Mouse (Mus musculus): Measurements from ENCODE around the gene Rufy2. TPM values are rescaled to one million over a fixed set of nuclear protein-coding genes. Genes with fewer than 3 reads are reported as not detected.

Rufy2 gene
- polyA plus RNA-seq, 1 experiment from 2014 or later: 68.0 TPM

GRCm38 (mm10) chr10:62971821-62972220, 8.2 kb upstream of the Rufy2 start:
- no peak for ATAC-seq
- H3K9ac ChIP-seq (ENCODE audit: low read depth, low read length): no peak overlapping the region; the same call in 1 of the 2 replicates
- H3K27me3 ChIP-seq (replicated peaks; ENCODE audit: control insufficient read depth, insufficient read depth, low read length): no peaks in the 10 kb centered on the region
- no peaks in the 10 kb centered on the region for H3K9me3 ChIP-seq (ENCODE audit: control insufficient read depth, low read length)
- no peak overlapping the region for H3K4me3 ChIP-seq (ENCODE audit: low read length)
- H3K4me1 ChIP-seq (ENCODE audit: control insufficient read depth, insufficient read depth, low read depth, low read length): no peaks in the 10 kb centered on the region
- H3K4me2 ChIP-seq (ENCODE audit: low read length): no peak overlapping the region
- H3K27ac ChIP-seq (ENCODE audit: low read depth, low read length): no peak overlapping the region
- H3K36me3 ChIP-seq (ENCODE audit: control insufficient read depth, insufficient read depth, low read length): peaks cover 5% of the 10 kb centered on the region; the same call in 1 of the 2 replicates
- 52% methylated on average over 16 of the region's 16 CpGs for WGBS

DNA sequence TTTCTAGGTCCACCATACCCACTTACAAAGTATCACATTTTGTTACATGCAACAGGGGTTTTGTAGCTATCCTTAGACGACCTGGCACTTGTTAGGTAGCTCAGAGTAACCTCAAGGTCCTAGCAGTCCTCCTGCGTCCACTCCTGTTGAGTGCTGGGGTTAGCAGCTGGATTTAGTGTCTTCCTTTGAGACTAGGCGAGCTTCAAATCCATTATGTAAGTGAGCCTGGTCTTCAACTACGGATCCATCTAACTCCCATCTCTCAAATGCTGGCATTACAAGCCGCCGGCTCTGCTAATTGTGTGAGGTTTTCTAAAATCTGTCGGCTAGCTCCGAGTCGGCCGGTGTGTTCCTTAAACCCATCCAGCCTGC, 370 bp upstream of the Rufy2 start:
- 8% methylated on average over 10 of the region's 10 CpGs for WGBS
- Histone ChIP-seq H3K4me3 (ENCODE audit: low read length) (peak overlapping the region; percentile 90), H3K27me3 (replicated peaks; ENCODE audit: control insufficient read depth, insufficient read depth, low read length) (no peaks in the 10 kb centered on the region), H3K36me3 (ENCODE audit: control insufficient read depth, insufficient read depth, low read length) (peaks cover 6% of the 10 kb centered on the region), H3K27ac (ENCODE audit: low read depth, low read length) (peak overlapping the region; percentile 90), H3K9ac (ENCODE audit: low read depth, low read length) (peak overlapping the region; percentile 99), H3K9me3 (ENCODE audit: control insufficient read depth, low read length) (no peaks in the 10 kb centered on the region), H3K4me2 (ENCODE audit: low read length) (peak overlapping the region; percentile 67), H3K4me1 (ENCODE audit: control insufficient read depth, insufficient read depth, low read depth, low read length) (peaks cover 4% of the 10 kb centered on the region; the same call in 1 of the 2 replicates)
- no peak; the same call in 1 of the 2 replicates for ATAC-seq

DNA sequence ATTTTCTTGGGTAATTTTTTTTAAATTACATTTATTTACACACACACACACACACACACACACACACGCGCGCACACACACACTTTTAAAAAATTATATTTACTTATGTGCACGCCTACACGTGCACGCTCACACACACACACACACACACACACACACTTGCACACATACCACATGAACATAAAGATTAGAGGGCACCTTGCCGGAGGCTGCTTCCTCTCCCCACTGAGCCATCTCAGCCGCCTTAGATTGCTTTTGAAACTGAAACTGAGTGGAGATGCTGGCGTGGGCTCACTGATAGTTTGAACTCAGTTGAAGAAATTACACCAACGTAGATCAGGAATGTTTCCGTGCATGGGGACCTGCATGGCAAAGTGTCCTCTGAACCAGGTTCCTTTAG, 4.0 kb downstream of the Rufy2 start:
- H3K27me3 ChIP-seq (replicated peaks; ENCODE audit: control insufficient read depth, insufficient read depth, low read length): no peaks in the 10 kb centered on the region
- WGBS: 95% methylated on average over 11 of the region's 11 CpGs
- peaks cover 18% of the 10 kb centered on the region for H3K36me3 ChIP-seq (ENCODE audit: control insufficient read depth, insufficient read depth, low read length)
- H3K4me1 ChIP-seq (ENCODE audit: control insufficient read depth, insufficient read depth, low read depth, low read length): peaks cover 4% of the 10 kb centered on the region; the same call in 1 of the 2 replicates
- H3K4me3 ChIP-seq (ENCODE audit: low read length): no peak overlapping the region
- H3K4me2 ChIP-seq (ENCODE audit: low read length): no peak overlapping the region
- ATAC-seq: no peak
- H3K9ac ChIP-seq (ENCODE audit: low read depth, low read length): no peak overlapping the region
- H3K9me3 ChIP-seq (ENCODE audit: control insufficient read depth, low read length): no peaks in the 10 kb centered on the region
- H3K27ac ChIP-seq (ENCODE audit: low read depth, low read length): no peak overlapping the region

- Histone ChIP-seq H3K36me3 (ENCODE audit: control insufficient read depth, insufficient read depth, low read length) (peaks cover 18% of the 10 kb centered on the region), H3K4me2 (ENCODE audit: low read length) (no peak overlapping the region), H3K4me1 (ENCODE audit: control insufficient read depth, insufficient read depth, low read depth, low read length) (peaks cover 4% of the 10 kb centered on the region; the same call in 1 of the 2 replicates), H3K9me3 (ENCODE audit: control insufficient read depth, low read length) (no peaks in the 10 kb centered on the region), H3K9ac (ENCODE audit: low read depth, low read length) (no peak overlapping the region), H3K27me3 (replicated peaks; ENCODE audit: control insufficient read depth, insufficient read depth, low read length) (no peaks in the 10 kb centered on the region), H3K27ac (ENCODE audit: low read depth, low read length) (no peak overlapping the region), H3K4me3 (ENCODE audit: low read length) (no peak overlapping the region)
- WGBS: 95% methylated on average over 6 of the region's 6 CpGs
- ATAC-seq: no peak
These were observed 4.5 kb downstream of the Rufy2 start for GRCm38 (mm10) chr10:62984495-62984894.

DNA sequence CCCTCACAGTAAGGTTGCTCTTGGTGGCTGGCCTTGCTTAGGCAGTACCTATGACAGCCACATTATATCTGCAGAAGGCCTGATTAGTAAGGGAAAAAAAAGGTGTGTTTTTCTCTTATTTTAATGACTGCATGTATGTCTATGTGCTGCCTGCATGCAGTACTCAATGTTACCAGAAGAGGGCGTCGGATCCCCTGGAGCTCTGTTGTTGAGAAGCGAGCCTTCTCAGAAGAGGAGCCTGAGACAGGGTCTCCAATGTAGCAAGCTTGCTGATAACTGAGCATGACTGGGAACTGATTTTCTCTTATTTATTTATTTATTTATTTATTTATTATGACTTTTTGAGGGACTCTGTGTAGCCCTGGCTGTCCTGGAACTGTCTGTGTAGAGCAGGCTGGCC, 7.3 kb downstream of the Rufy2 start:
- 28% methylated on average over 3 of the region's 3 CpGs for WGBS
- no peak overlapping the region for H3K27ac ChIP-seq (ENCODE audit: low read depth, low read length)
- ATAC-seq: no peak
- no peak overlapping the region for H3K4me3 ChIP-seq (ENCODE audit: low read length)
- no peak overlapping the region for H3K4me2 ChIP-seq (ENCODE audit: low read length)
- no peaks in the 10 kb centered on the region for H3K9me3 ChIP-seq (ENCODE audit: control insufficient read depth, low read length)
- H3K36me3 ChIP-seq (ENCODE audit: control insufficient read depth, insufficient read depth, low read length): peaks cover 35% of the 10 kb centered on the region
- H3K9ac ChIP-seq (ENCODE audit: low read depth, low read length): no peak overlapping the region
- no peaks in the 10 kb centered on the region for H3K27me3 ChIP-seq (replicated peaks; ENCODE audit: control insufficient read depth, insufficient read depth, low read length)
- no peaks in the 10 kb centered on the region for H3K4me1 ChIP-seq (ENCODE audit: control insufficient read depth, insufficient read depth, low read depth, low read length)

DNA sequence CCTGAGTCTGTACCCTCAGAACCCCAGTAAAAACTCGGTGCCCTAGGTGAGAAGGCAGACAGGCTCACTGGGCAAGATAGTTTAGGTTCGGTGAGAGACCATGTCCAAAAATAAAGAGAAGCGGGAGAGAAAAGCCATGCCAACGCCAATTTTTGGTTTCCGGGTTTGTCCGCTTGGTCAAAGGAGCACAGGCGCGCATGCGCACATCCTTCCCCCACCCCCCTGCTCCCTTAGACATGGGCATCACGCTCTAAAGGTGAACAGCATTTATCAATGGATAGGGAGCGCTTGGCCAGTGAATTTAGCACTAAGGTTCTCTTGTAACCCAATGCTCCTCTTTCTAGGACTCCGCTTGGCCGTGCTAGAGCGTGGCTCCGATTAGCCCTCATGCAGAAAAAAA, 10.6 kb downstream of the Rufy2 start:
- Histone ChIP-seq H3K4me2 (ENCODE audit: low read length) (no peak overlapping the region), H3K36me3 (ENCODE audit: control insufficient read depth, insufficient read depth, low read length) (peaks cover 41% of the 10 kb centered on the region), H3K27ac (ENCODE audit: low read depth, low read length) (no peak overlapping the region), H3K9me3 (ENCODE audit: control insufficient read depth, low read length) (no peaks in the 10 kb centered on the region), H3K4me3 (ENCODE audit: low read length) (no peak overlapping the region), H3K9ac (ENCODE audit: low read depth, low read length) (no peak overlapping the region), H3K27me3 (replicated peaks; ENCODE audit: control insufficient read depth, insufficient read depth, low read length) (no peaks in the 10 kb centered on the region), H3K4me1 (ENCODE audit: control insufficient read depth, insufficient read depth, low read depth, low read length) (no peaks in the 10 kb centered on the region)
- ATAC-seq: no peak
- 89% methylated on average over 15 of the region's 15 CpGs for WGBS

DNA sequence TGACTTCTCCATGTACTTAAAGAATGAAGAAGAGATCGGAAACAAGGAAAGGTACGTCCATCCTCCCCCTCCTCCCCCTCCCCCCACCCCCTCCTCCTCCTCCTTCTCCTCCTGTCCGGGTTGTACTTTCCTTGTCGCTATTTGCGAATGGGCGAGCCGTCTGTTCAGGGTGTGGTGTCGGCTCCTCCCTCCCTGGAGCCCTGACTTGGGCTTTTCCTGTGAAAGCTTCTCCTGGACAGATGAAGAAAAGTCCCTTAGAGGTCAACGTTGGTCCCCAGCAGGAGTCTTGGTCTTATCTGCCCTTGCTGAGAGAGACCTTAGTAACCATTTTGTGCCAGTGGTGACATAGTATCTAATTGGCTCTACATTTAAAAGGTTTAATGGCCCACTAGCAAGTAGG, 14.0 kb downstream of the Rufy2 start:
- Histone ChIP-seq H3K9me3 (ENCODE audit: control insufficient read depth, low read length) (no peaks in the 10 kb centered on the region), H3K27ac (ENCODE audit: low read depth, low read length) (no peak overlapping the region), H3K4me1 (ENCODE audit: control insufficient read depth, insufficient read depth, low read depth, low read length) (no peaks in the 10 kb centered on the region), H3K4me3 (ENCODE audit: low read length) (no peak overlapping the region), H3K36me3 (ENCODE audit: control insufficient read depth, insufficient read depth, low read length) (peaks cover 57% of the 10 kb centered on the region), H3K9ac (ENCODE audit: low read depth, low read length) (no peak overlapping the region), H3K4me2 (ENCODE audit: low read length) (no peak overlapping the region), H3K27me3 (replicated peaks; ENCODE audit: control insufficient read depth, insufficient read depth, low read length) (no peaks in the 10 kb centered on the region)
- 78% methylated on average over 9 of the region's 9 CpGs for WGBS
- ATAC-seq: no peak

GRCm38 (mm10) chr10:63000584-63000983, 20.6 kb downstream of the Rufy2 start:
- Histone ChIP-seq H3K4me3 (ENCODE audit: low read length) (no peak overlapping the region), H3K27ac (ENCODE audit: low read depth, low read length) (no peak overlapping the region), H3K4me2 (ENCODE audit: low read length) (no peak overlapping the region), H3K9me3 (ENCODE audit: control insufficient read depth, low read length) (no peaks in the 10 kb centered on the region), H3K36me3 (ENCODE audit: control insufficient read depth, insufficient read depth, low read length) (peaks cover 51% of the 10 kb centered on the region), H3K9ac (ENCODE audit: low read depth, low read length) (no peak overlapping the region), H3K4me1 (ENCODE audit: control insufficient read depth, insufficient read depth, low read depth, low read length) (no peaks in the 10 kb centered on the region), H3K27me3 (replicated peaks; ENCODE audit: control insufficient read depth, insufficient read depth, low read length) (no peaks in the 10 kb centered on the region)
- WGBS: 60% methylated on average over 9 of the region's 9 CpGs
- no peak for ATAC-seq

GRCm38 (mm10) chr10:63003252-63003651, 23.2 kb downstream of the Rufy2 start:
- Histone ChIP-seq H3K27me3 (replicated peaks; ENCODE audit: control insufficient read depth, insufficient read depth, low read length) (no peaks in the 10 kb centered on the region), H3K9me3 (ENCODE audit: control insufficient read depth, low read length) (no peaks in the 10 kb centered on the region), H3K9ac (ENCODE audit: low read depth, low read length) (no peak overlapping the region), H3K36me3 (ENCODE audit: control insufficient read depth, insufficient read depth, low read length) (peaks cover 51% of the 10 kb centered on the region), H3K27ac (ENCODE audit: low read depth, low read length) (no peak overlapping the region), H3K4me3 (ENCODE audit: low read length) (no peak overlapping the region), H3K4me2 (ENCODE audit: low read length) (no peak overlapping the region), H3K4me1 (ENCODE audit: control insufficient read depth, insufficient read depth, low read depth, low read length) (no peaks in the 10 kb centered on the region)
- 85% methylated on average over 9 of the region's 9 CpGs for WGBS
- ATAC-seq: no peak

GRCm38 (mm10) chr10:63004556-63004955, 24.5 kb downstream of the Rufy2 start:
- Histone ChIP-seq H3K9me3 (ENCODE audit: control insufficient read depth, low read length) (no peaks in the 10 kb centered on the region), H3K4me3 (ENCODE audit: low read length) (no peak overlapping the region), H3K36me3 (ENCODE audit: control insufficient read depth, insufficient read depth, low read length) (peaks cover 55% of the 10 kb centered on the region), H3K9ac (ENCODE audit: low read depth, low read length) (no peak overlapping the region), H3K4me2 (ENCODE audit: low read length) (no peak overlapping the region), H3K4me1 (ENCODE audit: control insufficient read depth, insufficient read depth, low read depth, low read length) (no peaks in the 10 kb centered on the region), H3K27ac (ENCODE audit: low read depth, low read length) (no peak overlapping the region), H3K27me3 (replicated peaks; ENCODE audit: control insufficient read depth, insufficient read depth, low read length) (no peaks in the 10 kb centered on the region)
- no peak for ATAC-seq
- 90% methylated on average over 9 of the region's 9 CpGs for WGBS
